Comparison of ENCODE assay signal across 11 mouse cellular contexts in genomic region chr9:118788869-118789281, GRCm38 (mm10).
A peak's percentile ranks its signal among the peaks of the same experiment; 100 is the strongest.
DNase-seq lines count a peak whose midpoint lies in the region; ATAC-seq and TF ChIP-seq lines count a peak whose summit lies in the region.
"Had no signal": no experiment of that assay in that cellular context is flagged by ENCODE, and none has a peak within 500 bp of the region (broad histone marks: within the 10 kb centered on the region; RNA-seq: fewer than 3 reads in every experiment).

No protein-coding gene starts in this region.

- no peak for TF ChIP-seq CTCF in kidney, adult 2 months (conservative IDR thresholded peaks at IDR 0.05; ENCODE audit: insufficient read depth, insufficient read length, low read depth, low read length)
- TF ChIP-seq CTCF in brain, embryonic 14.5 days (IDR thresholded peaks at IDR 0.05; ENCODE audit: borderline replicate concordance, extremely low read depth, insufficient read depth, insufficient read length), result no peak

- no peaks in the 10 kb centered on the region for H3K36me3 ChIP-seq in kidney, adult 2 months (ENCODE audit: control insufficient read depth, insufficient read depth, low read length)
- H3K36me3 ChIP-seq: G1E had no signal

- no peak for TF ChIP-seq POLR2A in kidney, adult 2 months (IDR thresholded peaks at IDR 0.05; ENCODE audit: low read depth, low read length)
- no peak for TF ChIP-seq POLR2A in brain, embryonic 14.5 days (IDR thresholded peaks at IDR 0.05; ENCODE audit: borderline replicate concordance, extremely low read depth, insufficient read depth, insufficient read length, poor library complexity, severe bottlenecking)

- no peak overlapping the region for H3K4me3 ChIP-seq in kidney, adult 2 months (ENCODE audit: insufficient read depth, low read depth, low read length)
- H3K4me3 ChIP-seq: heart, adult 2 months had no signal

- DNase-seq in kidney, postnatal 14 days, result peak; percentile 46
- DNase-seq in kidney, adult 2 months, result no peak
- DNase-seq in ES-CJ7 (ENCODE audit: low read depth, low spot score), result peak; percentile 46
- DNase-seq in brain, embryonic 14.5 days (ENCODE audit: low read depth), result peak; percentile 53
- DNase-seq in left cerebral cortex, postnatal 36 days (ENCODE audit: low spot score in 2 of 2), result peak; percentile 51 to 53
- no peak for DNase-seq in B cell, adult 2 months
- DNase-seq: heart, adult 2 months; kidney, adult 8-10 months had no signal

- H3K4me1 ChIP-seq in kidney, adult 2 months (ENCODE audit: control insufficient read depth, insufficient read depth, low read length), result peaks cover 3% of the 10 kb centered on the region; the same call in 1 of the 2 replicates

- intact Hi-C loops in left cerebral cortex, postnatal 36 days (cut with DNase I), result no loop called here

- ATAC-seq in megakaryocyte-erythroid progenitor cell, adult 5-6 weeks (replicated peaks; ENCODE audit: low FRiP score, low TSS enrichment, poor library complexity, severe bottlenecking), result no peak

- H3K27me3 ChIP-seq in kidney, adult 2 months (replicated peaks; ENCODE audit: control insufficient read depth, insufficient read depth, low read length), result no peaks in the 10 kb centered on the region

- H3K27ac ChIP-seq in kidney, adult 2 months (ENCODE audit: insufficient read depth, low read depth, low read length), result no peak overlapping the region
- H3K27ac ChIP-seq: heart, adult 2 months; liver, embryonic 14.5 days had no signal

- 70% methylated on average over 10 of the region's 10 CpGs for WGBS in kidney, adult 2 months

Comparison
In these comparisons a context has a peak if more than half of its experiments do, and no peak if none do; other contexts are left out.
1. DNase-seq: peak in kidney, postnatal 14 days (single experiment), ES-CJ7 (single experiment), brain, embryonic 14.5 days (single experiment) and left cerebral cortex, postnatal 36 days (2 of 2); none in kidney, adult 2 months (single experiment) and B cell, adult 2 months (0 of 2).